Mouse (Mus musculus) E14TG2a.4 (cell line): ENCODE results near the gene Vmn2r40.
"Not testable (repeated sequence)": the region's sequence is repeated elsewhere in the genome, so short reads cannot be mapped to it uniquely, and the experiment has no call there.

Experiments used
- H3K27me3 ChIP-seq: 2 replicates; pipeline ENCODE4 v1.6.1; 2014; ENCODE audit warnings: low read length, control low read depth; ENCODE audit not compliant: insufficient read depth
- H3K36me3 ChIP-seq: 2 replicates; pipeline ENCODE4 v1.6.1; 2014; ENCODE audit warnings: low read length, control low read depth; ENCODE audit not compliant: insufficient read depth
- H3K4me1 ChIP-seq: replicated peaks from 2 replicates; pipeline ENCODE4 v1.6.1; 2014; ENCODE audit warnings: low read depth, low read length, control low read depth
- H3K4me3 ChIP-seq: replicated peaks from 2 replicates; pipeline ENCODE4 v1.5.1; 2014; ENCODE audit warnings: mild to moderate bottlenecking, low read length
- H3K9me3 ChIP-seq: 2 replicates; pipeline ENCODE4 v1.6.1; 2014; ENCODE audit warnings: low read length, control low read depth

Vmn2r40 gene

DNA sequence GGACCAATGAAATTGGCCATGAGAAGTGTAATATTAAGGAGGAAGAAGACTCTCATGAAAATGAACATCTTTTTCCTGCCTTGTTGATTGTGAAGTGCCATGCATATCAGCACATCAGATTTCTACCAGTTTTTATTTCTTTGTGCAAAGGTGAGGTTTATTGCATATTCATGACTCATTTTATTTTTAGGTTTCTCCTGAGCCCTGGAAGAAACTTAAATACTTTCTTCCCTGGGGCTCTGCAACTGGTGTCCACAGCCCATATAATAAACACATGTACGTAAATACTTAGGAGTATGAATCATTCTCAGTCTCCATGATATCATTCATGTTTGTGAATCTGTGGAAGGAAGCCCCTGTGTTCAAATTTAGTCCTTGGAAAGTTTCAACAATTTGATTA is at the start of gene Vmn2r40:
Gene Vmn2r40 (minus strand): TSS at position 101 of the 400 bp plus-strand sequence.
- not testable (repeated sequence) for H3K4me1 ChIP-seq, H3K27me3 ChIP-seq, H3K4me3 ChIP-seq, H3K9me3 ChIP-seq, H3K36me3 ChIP-seq
